In genomic region chr6:52079501-52079900, GRCm38 (mm10) we compare ENCODE assay signal across 14 mouse cellular contexts.
DNase-seq lines count a peak whose midpoint lies in the region; ATAC-seq and TF ChIP-seq lines count a peak whose summit lies in the region.
"Had no signal": no experiment of that assay in that cellular context is flagged by ENCODE, and none has a peak within 500 bp of the region (broad histone marks: within the 10 kb centered on the region; RNA-seq: fewer than 3 reads in every experiment).

No protein-coding gene starts in this region.

- no peak for ATAC-seq in limb, embryonic 12.5 days (ENCODE audit: insufficient number of reproducible peaks, insufficient read depth, low FRiP score, low TSS enrichment, low read depth)
- no peak for ATAC-seq in limb, embryonic 14.5 days (ENCODE audit: low FRiP score, low read depth)
- ATAC-seq: activated CD4-positive, CD25-positive, alpha-beta regulatory T cell, adult 4 months; forebrain, embryonic 14.5 days had no signal

- no peak for TF ChIP-seq CTCF in E14TG2a.4 (conservative IDR thresholded peaks at IDR 0.05; ENCODE audit: low read length)

- peak overlapping the region; percentile 38 for H3K4me2 ChIP-seq in limb, embryonic 12.5 days
- H3K4me2 ChIP-seq in limb, embryonic 14.5 days (replicated peaks; ENCODE audit: low read depth, low read length, severe bottlenecking) = no peak overlapping the region

- H3K27ac ChIP-seq in limb, embryonic 12.5 days = no peak overlapping the region
- H3K27ac ChIP-seq in limb, embryonic 10.5 days = no peak overlapping the region
- H3K27ac ChIP-seq in ES-E14 (ENCODE audit: insufficient read depth, low read depth, low read length, poor library complexity, severe bottlenecking) = peak overlapping the region; percentile 94; the same call in 1 of the 2 replicates
- no peak overlapping the region for H3K27ac ChIP-seq in limb, embryonic 14.5 days (replicated peaks; ENCODE audit: low read depth, low read length)
- H3K27ac ChIP-seq: embryonic facial prominence, embryonic 15.5 days had no signal

- WGBS in limb, embryonic 12.5 days = 15% methylated on average over 7 of the region's 7 CpGs
- WGBS in limb, embryonic 10.5 days = 18% methylated on average over 7 of the region's 7 CpGs
- WGBS in limb, embryonic 14.5 days = 12% methylated on average over 7 of the region's 7 CpGs

- no peak for DNase-seq in limb, embryonic 10.5 days (ENCODE audit: low spot score)
- DNase-seq in ES-E14 (ENCODE audit: low read depth, low spot score) = no peak
- peak; percentile 72 for DNase-seq in limb, embryonic 14.5 days (ENCODE audit: low spot score)
- DNase-seq in cerebellum, adult 11-12 months = no peak
- DNase-seq in urinary bladder, postnatal 36 days (ENCODE audit: low spot score in 2 of 2) = no peak
- DNase-seq: adrenal gland, postnatal 25 days; cerebellum, adult 9-11 months; kidney, adult 11 months; right cerebral cortex, postnatal 25 days had no signal

- H3K9ac ChIP-seq in limb, embryonic 12.5 days (replicated peaks) = no peak overlapping the region
- H3K9ac ChIP-seq in ES-E14 (ENCODE audit: insufficient read depth, low read depth, low read length, poor library complexity, severe bottlenecking) = no peak overlapping the region; the same call in 1 of the 2 replicates
- H3K9ac ChIP-seq in limb, embryonic 14.5 days (ENCODE audit: low read depth, low read length, severe bottlenecking) = no peak overlapping the region
- H3K9ac ChIP-seq: embryonic facial prominence, embryonic 15.5 days had no signal

- H3K9me3 ChIP-seq in limb, embryonic 12.5 days = no peaks in the 10 kb centered on the region
- no peaks in the 10 kb centered on the region for H3K9me3 ChIP-seq in limb, embryonic 10.5 days (replicated peaks)
- H3K9me3 ChIP-seq in E14TG2a.4 (ENCODE audit: low read length) (no peaks in the 10 kb centered on the region), ES-E14 (ENCODE audit: control insufficient read depth, insufficient read depth, low read depth, low read length) (no peaks in the 10 kb centered on the region)
- no peaks in the 10 kb centered on the region for H3K9me3 ChIP-seq in limb, embryonic 14.5 days (ENCODE audit: control insufficient read depth, low read length)
- H3K9me3 ChIP-seq: embryonic facial prominence, embryonic 15.5 days had no signal

- no peak for TF ChIP-seq POLR2A in limb, embryonic 14.5 days (IDR thresholded peaks at IDR 0.05; ENCODE audit: borderline replicate concordance, extremely low read depth, insufficient read depth, insufficient read length)

- no peaks in the 10 kb centered on the region for H3K36me3 ChIP-seq in limb, embryonic 12.5 days
- H3K36me3 ChIP-seq in limb, embryonic 10.5 days = no peaks in the 10 kb centered on the region
- H3K36me3 ChIP-seq in E14TG2a.4 (ENCODE audit: insufficient read depth, low read length) = no peaks in the 10 kb centered on the region
- H3K36me3 ChIP-seq in ES-E14 (ENCODE audit: control insufficient read depth, insufficient read depth, low read length, poor library complexity, severe bottlenecking) = no peaks in the 10 kb centered on the region
- H3K36me3 ChIP-seq in limb, embryonic 14.5 days (ENCODE audit: control insufficient read depth, insufficient read depth, low read length) = no peaks in the 10 kb centered on the region
- H3K36me3 ChIP-seq: embryonic facial prominence, embryonic 15.5 days had no signal

- peaks cover 20% of the 10 kb centered on the region for H3K4me1 ChIP-seq in limb, embryonic 12.5 days (replicated peaks)
- H3K4me1 ChIP-seq in limb, embryonic 10.5 days = peaks cover 17% of the 10 kb centered on the region
- H3K4me1 ChIP-seq in E14TG2a.4 (replicated peaks; ENCODE audit: low read depth, low read length) (peaks cover 79% of the 10 kb centered on the region), ES-E14 (ENCODE audit: control insufficient read depth in 2 of 2, insufficient read depth in 2 of 2, low read length in 2 of 2, poor library complexity in 1 of 2) (peaks cover 14% of the 10 kb centered on the region in 2 experiments)
- peaks cover 9% of the 10 kb centered on the region for H3K4me1 ChIP-seq in limb, embryonic 14.5 days (ENCODE audit: control insufficient read depth, insufficient read depth, low read length)

- in situ Hi-C loops in ES-E14 (cut with MboI; ENCODE audit: low sequenced_read_pairs in 2 of 2, unreplicated experiment in 2 of 2) = no loop called here

- H3K27me3 ChIP-seq in limb, embryonic 12.5 days = peaks cover 6% of the 10 kb centered on the region; the same call in 1 of the 2 replicates
- peaks cover 4% of the 10 kb centered on the region; the same call in 1 of the 2 replicates for H3K27me3 ChIP-seq in limb, embryonic 10.5 days (ENCODE audit: low read depth, poor library complexity, severe bottlenecking)
- H3K27me3 ChIP-seq in E14TG2a.4 (ENCODE audit: insufficient read depth, low read length) = no peaks in the 10 kb centered on the region
- H3K27me3 ChIP-seq in limb, embryonic 14.5 days (ENCODE audit: control insufficient read depth, insufficient read depth, low read length) = no peaks in the 10 kb centered on the region

- no peak overlapping the region for H3K4me3 ChIP-seq in limb, embryonic 12.5 days (replicated peaks)
- H3K4me3 ChIP-seq in limb, embryonic 10.5 days = no peak overlapping the region
- H3K4me3 ChIP-seq in E14TG2a.4 (replicated peaks; ENCODE audit: low read length) (peak overlapping the region; percentile 37), ES-E14 (ENCODE audit: insufficient read depth in 1 of 2, low read depth in 1 of 2, low read length in 2 of 2, poor library complexity in 1 of 2, severe bottlenecking in 1 of 2) (peak overlapping the region in 1 of 2 experiments; percentile 42; a peak in 2 of 4 replicates)
- H3K4me3 ChIP-seq in limb, embryonic 14.5 days (replicated peaks; ENCODE audit: low read length) = no peak overlapping the region
- H3K4me3 ChIP-seq: embryonic facial prominence, embryonic 15.5 days had no signal

TF ChIP-seq in ES-E14, 5 proteins besides CTCF, POLR2A, EP300 and RAD21:
- TF ChIP-seq MAFK (IDR thresholded peaks at IDR 0.05; ENCODE audit: insufficient read depth, low read depth, low read length) (no peak), ZC3H11A (IDR thresholded peaks at IDR 0.05; ENCODE audit: borderline replicate concordance, low read depth, low read length) (no peak), ZNF384 (IDR thresholded peaks at IDR 0.05; ENCODE audit: low read depth, low read length) (no peak), CHD2 (IDR thresholded peaks at IDR 0.05; ENCODE audit: low read depth, low read length) (no peak), HCFC1 (IDR thresholded peaks at IDR 0.05; ENCODE audit: borderline replicate concordance, insufficient read depth, low read length) (no peak)
